ENCODE assay signal across 20 mouse cellular contexts in the genomic region with DNA sequence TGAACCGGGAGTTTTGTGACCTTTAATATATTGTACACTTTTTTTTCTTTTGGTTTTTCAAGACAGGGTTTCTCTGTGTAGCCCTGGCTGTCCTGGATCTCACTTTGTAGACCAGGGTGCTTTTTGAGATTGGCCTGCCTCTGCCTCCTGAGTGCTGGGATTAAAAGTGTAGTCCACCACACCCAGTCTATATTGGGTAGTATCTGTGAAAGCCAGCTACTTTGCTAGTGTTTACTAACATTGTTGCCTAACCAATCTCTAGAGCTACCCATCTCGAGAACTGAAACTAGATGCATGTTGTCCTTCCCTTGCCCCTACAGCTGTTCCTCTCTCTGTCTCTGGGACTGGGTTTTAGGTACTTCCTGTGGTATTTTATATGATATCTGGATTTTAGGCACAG.
"Had no signal": no experiment of that assay in that cellular context is flagged by ENCODE, and none has a peak within 500 bp of the region (broad histone marks: within the 10 kb centered on the region; RNA-seq: fewer than 3 reads in every experiment).

No protein-coding gene starts in this region.

- H3K27ac ChIP-seq: kidney, postnatal 0 days; left cerebral cortex, adult 2 months; lung, embryonic 15.5 days; midbrain, embryonic 10.5 days; midbrain, embryonic 13.5 days; neural tube, embryonic 13.5 days; stomach, embryonic 15.5 days had no signal

- H3K9ac ChIP-seq: lung, embryonic 15.5 days; midbrain, embryonic 13.5 days; neural tube, embryonic 13.5 days; stomach, embryonic 15.5 days had no signal

- H3K4me3 ChIP-seq: left cerebral cortex, adult 2 months; lung, embryonic 15.5 days; megakaryocyte, embryonic 14.5 days; midbrain, embryonic 10.5 days; midbrain, embryonic 13.5 days; myocyte; neural tube, embryonic 13.5 days; stomach, embryonic 15.5 days had no signal

- ATAC-seq: midbrain, embryonic 13.5 days; midbrain, embryonic 16.5 days had no signal

- H3K4me2 ChIP-seq: lung, embryonic 15.5 days; midbrain, embryonic 13.5 days; neural tube, embryonic 13.5 days; stomach, embryonic 15.5 days had no signal

- H3K36me3 ChIP-seq: lung, embryonic 15.5 days; midbrain, embryonic 10.5 days; midbrain, embryonic 13.5 days; neural tube, embryonic 13.5 days; stomach, embryonic 15.5 days had no signal

- H3K9me3 ChIP-seq: lung, embryonic 15.5 days; megakaryocyte, embryonic 14.5 days; midbrain, embryonic 10.5 days; midbrain, embryonic 13.5 days; neural tube, embryonic 13.5 days; stomach, embryonic 15.5 days had no signal

- H3K4me1 ChIP-seq: midbrain, embryonic 13.5 days had no signal

- DNase-seq: kidney, adult 2 months; kidney, postnatal 25 days; layer of hippocampus, postnatal 36 days; lung, adult 18-20 months; lung, postnatal 10 days; lung, postnatal 36 days; retina, postnatal 1 day; right cerebral cortex, postnatal 25 days; spleen, adult 18-20 months; thymus, postnatal 36 days had no signal
